Mouse (Mus musculus): Measurements from ENCODE around the gene Fos.

DNA sequence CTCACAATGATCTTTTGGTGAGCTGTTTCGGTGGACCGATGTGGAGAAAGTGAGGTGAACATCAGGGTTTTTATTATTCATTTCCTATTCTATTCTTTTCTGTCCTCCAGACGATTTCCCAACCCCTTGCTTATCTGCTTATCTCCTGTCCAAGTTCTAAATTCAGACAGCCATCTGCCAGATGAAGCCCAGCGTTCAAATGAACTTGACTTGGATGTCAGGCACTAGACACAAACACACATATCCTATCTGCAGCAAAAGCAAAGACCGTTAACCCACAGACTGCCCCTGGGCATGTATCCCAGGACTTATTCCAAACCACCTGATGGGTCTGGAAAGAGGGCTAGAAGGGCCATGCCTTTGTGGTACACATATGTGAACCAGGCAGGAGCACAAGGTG is 9.3 kb upstream of the Fos start:
- TF ChIP-seq CTCF (conservative IDR thresholded peaks at IDR 0.05; ENCODE audit: low read length): no peak
- no peak for TF ChIP-seq POU5F1 (IDR thresholded peaks at IDR 0.05; ENCODE audit: borderline replicate concordance, low read length)
